Mouse (Mus musculus): ENCODE results near the gene Nrp1. TPM values are rescaled to one million over a fixed set of nuclear protein-coding genes. Genes with fewer than 3 reads are reported as not detected.

Gene Nrp1
- polyA plus RNA-seq, 1 experiment from 2014 or later, result 132 TPM

GRCm38 (mm10) chr8:128372724-128373123 is 14.3 kb downstream of the Nrp1 start:
- WGBS, result 36% methylated on average over 5 of the region's 5 CpGs
- Histone ChIP-seq H3K4me3 (no peak overlapping the region), H3K4me2 (replicated peaks) (no peak overlapping the region), H3K36me3 (no peaks in the 10 kb centered on the region), H3K27me3 (no peaks in the 10 kb centered on the region), H3K4me1 (peaks cover 37% of the 10 kb centered on the region), H3K27ac (replicated peaks) (peak overlapping the region; percentile 37; the same call in 1 of the 2 replicates), H3K9ac (replicated peaks) (no peak overlapping the region), H3K9me3 (no peaks in the 10 kb centered on the region)
- 0 out of 2 replicates have a peak, but pooled peaks have one; percentile 32 for ATAC-seq (replicated peaks)

GRCm38 (mm10) chr8:128373418-128373817 is 15.0 kb downstream of the Nrp1 start:
- H3K4me3 ChIP-seq, result no peak overlapping the region
- no peak overlapping the region for H3K4me2 ChIP-seq (replicated peaks)
- H3K9me3 ChIP-seq, result no peaks in the 10 kb centered on the region
- no peaks in the 10 kb centered on the region for H3K27me3 ChIP-seq
- peaks cover 38% of the 10 kb centered on the region for H3K4me1 ChIP-seq
- no peaks in the 10 kb centered on the region for H3K36me3 ChIP-seq
- 91% methylated on average over 6 of the region's 6 CpGs for WGBS
- H3K27ac ChIP-seq (replicated peaks), result no peak overlapping the region
- H3K9ac ChIP-seq (replicated peaks), result no peak overlapping the region
- ATAC-seq (replicated peaks), result no peak

- H3K4me2 ChIP-seq (replicated peaks), result no peak overlapping the region
- H3K36me3 ChIP-seq, result no peaks in the 10 kb centered on the region
- no peak for ATAC-seq (replicated peaks)
- WGBS, result 18% methylated on average over 4 of the region's 4 CpGs
- peak overlapping the region; percentile 0; the same call in 1 of the 2 replicates for H3K27ac ChIP-seq (replicated peaks)
- peaks cover 40% of the 10 kb centered on the region for H3K4me1 ChIP-seq
- H3K9me3 ChIP-seq, result no peaks in the 10 kb centered on the region
- no peaks in the 10 kb centered on the region for H3K27me3 ChIP-seq
- no peak overlapping the region for H3K9ac ChIP-seq (replicated peaks)
- H3K4me3 ChIP-seq, result no peak overlapping the region
Observed at GRCm38 (mm10) chr8:128375291-128375690, 16.9 kb downstream of the Nrp1 start.

- Histone ChIP-seq H3K4me3 (no peak overlapping the region), H3K36me3 (no peaks in the 10 kb centered on the region), H3K27ac (replicated peaks) (no peak overlapping the region), H3K4me2 (replicated peaks) (no peak overlapping the region), H3K4me1 (peaks cover 38% of the 10 kb centered on the region), H3K9ac (replicated peaks) (no peak overlapping the region), H3K27me3 (no peaks in the 10 kb centered on the region), H3K9me3 (no peaks in the 10 kb centered on the region)
- 13% methylated on average over 3 of the region's 3 CpGs for WGBS
- no peak for ATAC-seq (replicated peaks)
Observed at GRCm38 (mm10) chr8:128383176-128383575, 24.8 kb downstream of the Nrp1 start.

- ATAC-seq (replicated peaks), result no peak
- H3K27ac ChIP-seq (replicated peaks), result no peak overlapping the region
- no peaks in the 10 kb centered on the region for H3K27me3 ChIP-seq
- H3K36me3 ChIP-seq, result no peaks in the 10 kb centered on the region
- no peak overlapping the region for H3K4me2 ChIP-seq (replicated peaks)
- no peaks in the 10 kb centered on the region for H3K9me3 ChIP-seq
- peaks cover 43% of the 10 kb centered on the region for H3K4me1 ChIP-seq
- H3K4me3 ChIP-seq, result no peak overlapping the region
- no peak overlapping the region for H3K9ac ChIP-seq (replicated peaks)
- 72% methylated on average over 2 of the region's 2 CpGs for WGBS
Observed at GRCm38 (mm10) chr8:128384366-128384765, 26.0 kb downstream of the Nrp1 start.

- Histone ChIP-seq H3K9ac (replicated peaks) (no peak overlapping the region), H3K27ac (replicated peaks) (0 out of 2 replicates have a peak overlapping the region, but pooled peaks have one; percentile 0), H3K9me3 (no peaks in the 10 kb centered on the region), H3K27me3 (no peaks in the 10 kb centered on the region), H3K4me2 (replicated peaks) (no peak overlapping the region), H3K4me1 (peaks cover 45% of the 10 kb centered on the region), H3K4me3 (no peak overlapping the region), H3K36me3 (no peaks in the 10 kb centered on the region)
- WGBS, result 9% methylated on average over 5 of the region's 5 CpGs
- peak; percentile 46; the same call in 1 of the 2 replicates for ATAC-seq (replicated peaks)
Observed at GRCm38 (mm10) chr8:128384921-128385332, 26.5 kb downstream of the Nrp1 start.

- ATAC-seq (replicated peaks), result no peak
- no peaks in the 10 kb centered on the region for H3K9me3 ChIP-seq
- no peaks in the 10 kb centered on the region for H3K27me3 ChIP-seq
- no peak overlapping the region for H3K4me2 ChIP-seq (replicated peaks)
- peaks cover 45% of the 10 kb centered on the region for H3K4me1 ChIP-seq
- H3K9ac ChIP-seq (replicated peaks), result no peak overlapping the region
- H3K27ac ChIP-seq (replicated peaks), result no peak overlapping the region
- H3K4me3 ChIP-seq, result no peak overlapping the region
- WGBS, result 84% methylated on average over 2 of the region's 2 CpGs
- no peaks in the 10 kb centered on the region for H3K36me3 ChIP-seq
Observed at GRCm38 (mm10) chr8:128386963-128387621, 28.7 kb downstream of the Nrp1 start.

- Histone ChIP-seq H3K4me2 (replicated peaks) (no peak overlapping the region), H3K27ac (replicated peaks) (no peak overlapping the region), H3K36me3 (no peaks in the 10 kb centered on the region), H3K4me1 (peaks cover 20% of the 10 kb centered on the region; the same call in 1 of the 2 replicates), H3K27me3 (no peaks in the 10 kb centered on the region), H3K9me3 (no peaks in the 10 kb centered on the region), H3K4me3 (no peak overlapping the region), H3K9ac (replicated peaks) (no peak overlapping the region)
- ATAC-seq (replicated peaks), result no peak
Observed at GRCm38 (mm10) chr8:128390759-128391158, 32.4 kb downstream of the Nrp1 start.

- H3K27ac ChIP-seq (replicated peaks), result no peak overlapping the region
- H3K9ac ChIP-seq (replicated peaks), result no peak overlapping the region
- H3K27me3 ChIP-seq, result no peaks in the 10 kb centered on the region
- no peak for ATAC-seq (replicated peaks)
- H3K9me3 ChIP-seq, result no peaks in the 10 kb centered on the region
- 87% methylated on average over 4 of the region's 4 CpGs for WGBS
- H3K4me1 ChIP-seq, result peaks cover 20% of the 10 kb centered on the region; the same call in 1 of the 2 replicates
- H3K36me3 ChIP-seq, result no peaks in the 10 kb centered on the region
- H3K4me3 ChIP-seq, result no peak overlapping the region
- H3K4me2 ChIP-seq (replicated peaks), result no peak overlapping the region
Observed at GRCm38 (mm10) chr8:128391182-128391760, 32.9 kb downstream of the Nrp1 start.

- WGBS, result 91% methylated on average over 5 of the region's 5 CpGs
- H3K27me3 ChIP-seq, result no peaks in the 10 kb centered on the region
- no peak overlapping the region for H3K4me3 ChIP-seq
- peaks cover 29% of the 10 kb centered on the region for H3K4me1 ChIP-seq
- H3K27ac ChIP-seq (replicated peaks), result no peak overlapping the region
- no peak for ATAC-seq (replicated peaks)
- no peak overlapping the region for H3K4me2 ChIP-seq (replicated peaks)
- H3K9me3 ChIP-seq, result no peaks in the 10 kb centered on the region
- H3K36me3 ChIP-seq, result no peaks in the 10 kb centered on the region
- H3K9ac ChIP-seq (replicated peaks), result no peak overlapping the region
Observed at GRCm38 (mm10) chr8:128394671-128395193, 36.3 kb downstream of the Nrp1 start.

GRCm38 (mm10) chr8:128396968-128397367 is 38.6 kb downstream of the Nrp1 start:
- Histone ChIP-seq H3K4me3 (no peak overlapping the region), H3K9ac (replicated peaks) (no peak overlapping the region), H3K36me3 (no peaks in the 10 kb centered on the region), H3K9me3 (no peaks in the 10 kb centered on the region), H3K4me2 (replicated peaks) (no peak overlapping the region), H3K27me3 (no peaks in the 10 kb centered on the region), H3K4me1 (peaks cover 29% of the 10 kb centered on the region), H3K27ac (replicated peaks) (no peak overlapping the region)
- no peak for ATAC-seq (replicated peaks)
- WGBS, result 54% methylated on average over 7 of the region's 7 CpGs

GRCm38 (mm10) chr8:128397441-128397840 is 39.0 kb downstream of the Nrp1 start:
- no peaks in the 10 kb centered on the region for H3K36me3 ChIP-seq
- no peaks in the 10 kb centered on the region for H3K27me3 ChIP-seq
- H3K9me3 ChIP-seq, result no peaks in the 10 kb centered on the region
- H3K4me2 ChIP-seq (replicated peaks), result no peak overlapping the region
- H3K9ac ChIP-seq (replicated peaks), result no peak overlapping the region
- H3K4me1 ChIP-seq, result peaks cover 29% of the 10 kb centered on the region
- no peak overlapping the region for H3K4me3 ChIP-seq
- H3K27ac ChIP-seq (replicated peaks), result no peak overlapping the region
- WGBS, result 31% methylated on average over 3 of the region's 3 CpGs
- ATAC-seq (replicated peaks), result no peak

Data from forebrain, embryonic 15.5 days (tissue).